Mouse (Mus musculus): ENCODE measurements around the gene Ntm. TPM values are rescaled to one million over a fixed set of nuclear protein-coding genes. Genes with fewer than 3 reads are reported as not detected.

Gene Ntm
- total and polyA plus RNA-seq, 3 experiments, result 1.6 to 1.9 (median 1.8) TPM

GRCm38 (mm10) chr9:29898406-29899054, 64.4 kb downstream of the Ntm start:
- Histone ChIP-seq H3K79me2 (replicated peaks; ENCODE audit: control insufficient read depth, insufficient read depth, low read length) (no peaks in the 10 kb centered on the region), H3K9ac (ENCODE audit: low read depth, low read length) (no peak overlapping the region), H3K36me3 (ENCODE audit: control insufficient read depth, insufficient read depth, low read length) (no peaks in the 10 kb centered on the region), H3K27me3 (ENCODE audit: control insufficient read depth, insufficient read depth, low read length) (no peaks in the 10 kb centered on the region), H3K27ac (no peak overlapping the region), H3K4me1 (ENCODE audit: control insufficient read depth, insufficient read depth, low read length) (no peaks in the 10 kb centered on the region), H3K4me3 (no peak overlapping the region)
- 79% methylated on average over 9 of the region's 9 CpGs for WGBS
- no peak for DNase-seq
- TF ChIP-seq EP300 (IDR thresholded peaks at IDR 0.05; ENCODE audit: insufficient read depth, low read depth, low read length) (no peak), POLR2A (IDR thresholded peaks at IDR 0.05; ENCODE audit: insufficient read depth, low read depth, low read length) (no peak), CTCF (IDR thresholded peaks at IDR 0.05) (no peak)
- intact Hi-C loops (cut with DNase I), result no loop called here

GRCm38 (mm10) chr9:29897448-29897847, 65.5 kb downstream of the Ntm start:
- Histone ChIP-seq H3K4me3 (no peak overlapping the region), H3K4me1 (ENCODE audit: control insufficient read depth, insufficient read depth, low read length) (no peaks in the 10 kb centered on the region), H3K36me3 (ENCODE audit: control insufficient read depth, insufficient read depth, low read length) (no peaks in the 10 kb centered on the region), H3K79me2 (replicated peaks; ENCODE audit: control insufficient read depth, insufficient read depth, low read length) (no peaks in the 10 kb centered on the region), H3K27ac (no peak overlapping the region), H3K9ac (ENCODE audit: low read depth, low read length) (no peak overlapping the region), H3K27me3 (ENCODE audit: control insufficient read depth, insufficient read depth, low read length) (no peaks in the 10 kb centered on the region)
- DNase-seq, result no peak
- TF ChIP-seq EP300 (IDR thresholded peaks at IDR 0.05; ENCODE audit: insufficient read depth, low read depth, low read length) (no peak), POLR2A (IDR thresholded peaks at IDR 0.05; ENCODE audit: insufficient read depth, low read depth, low read length) (no peak), CTCF (IDR thresholded peaks at IDR 0.05) (no peak)
- 68% methylated on average over 4 of the region's 4 CpGs for WGBS
- intact Hi-C loops (cut with DNase I), result no loop called here

- no peak for DNase-seq
- Histone ChIP-seq H3K4me1 (ENCODE audit: control insufficient read depth, insufficient read depth, low read length) (no peaks in the 10 kb centered on the region), H3K9ac (ENCODE audit: low read depth, low read length) (no peak overlapping the region), H3K27me3 (ENCODE audit: control insufficient read depth, insufficient read depth, low read length) (no peaks in the 10 kb centered on the region), H3K4me3 (no peak overlapping the region), H3K79me2 (replicated peaks; ENCODE audit: control insufficient read depth, insufficient read depth, low read length) (no peaks in the 10 kb centered on the region), H3K36me3 (ENCODE audit: control insufficient read depth, insufficient read depth, low read length) (no peaks in the 10 kb centered on the region), H3K27ac (no peak overlapping the region)
- TF ChIP-seq EP300 (IDR thresholded peaks at IDR 0.05; ENCODE audit: insufficient read depth, low read depth, low read length) (no peak), POLR2A (IDR thresholded peaks at IDR 0.05; ENCODE audit: insufficient read depth, low read depth, low read length) (no peak), CTCF (IDR thresholded peaks at IDR 0.05) (no peak)
- intact Hi-C loops (cut with DNase I), result no loop called here
- 76% methylated on average over 5 of the region's 5 CpGs for WGBS
Observed at GRCm38 (mm10) chr9:29892792-29893191, 70.1 kb downstream of the Ntm start.

GRCm38 (mm10) chr9:29888712-29889111, 74.2 kb downstream of the Ntm start:
- Histone ChIP-seq H3K36me3 (ENCODE audit: control insufficient read depth, insufficient read depth, low read length) (no peaks in the 10 kb centered on the region), H3K4me3 (no peak overlapping the region), H3K9ac (ENCODE audit: low read depth, low read length) (no peak overlapping the region), H3K4me1 (ENCODE audit: control insufficient read depth, insufficient read depth, low read length) (no peaks in the 10 kb centered on the region), H3K79me2 (replicated peaks; ENCODE audit: control insufficient read depth, insufficient read depth, low read length) (no peaks in the 10 kb centered on the region), H3K27me3 (ENCODE audit: control insufficient read depth, insufficient read depth, low read length) (no peaks in the 10 kb centered on the region), H3K27ac (no peak overlapping the region)
- DNase-seq, result no peak
- 73% methylated on average over 3 of the region's 3 CpGs for WGBS
- intact Hi-C loops (cut with DNase I), result no loop called here
- TF ChIP-seq POLR2A (IDR thresholded peaks at IDR 0.05; ENCODE audit: insufficient read depth, low read depth, low read length), result no peak
- TF ChIP-seq CTCF (IDR thresholded peaks at IDR 0.05), result no peak
- no peak for TF ChIP-seq EP300 (IDR thresholded peaks at IDR 0.05; ENCODE audit: insufficient read depth, low read depth, low read length)

GRCm38 (mm10) chr9:29887924-29888323, 75.0 kb downstream of the Ntm start:
- H3K4me1 ChIP-seq (ENCODE audit: control insufficient read depth, insufficient read depth, low read length), result no peaks in the 10 kb centered on the region
- H3K4me3 ChIP-seq, result no peak overlapping the region
- no peak overlapping the region for H3K27ac ChIP-seq
- WGBS, result 64% methylated on average over 5 of the region's 5 CpGs
- no peak for DNase-seq
- intact Hi-C loops (cut with DNase I), result no loop called here
- no peak overlapping the region for H3K9ac ChIP-seq (ENCODE audit: low read depth, low read length)
- no peak for TF ChIP-seq POLR2A (IDR thresholded peaks at IDR 0.05; ENCODE audit: insufficient read depth, low read depth, low read length)
- TF ChIP-seq CTCF (IDR thresholded peaks at IDR 0.05), result no peak
- TF ChIP-seq EP300 (IDR thresholded peaks at IDR 0.05; ENCODE audit: insufficient read depth, low read depth, low read length), result no peak
- no peaks in the 10 kb centered on the region for H3K36me3 ChIP-seq (ENCODE audit: control insufficient read depth, insufficient read depth, low read length)
- H3K79me2 ChIP-seq (replicated peaks; ENCODE audit: control insufficient read depth, insufficient read depth, low read length), result no peaks in the 10 kb centered on the region
- no peaks in the 10 kb centered on the region for H3K27me3 ChIP-seq (ENCODE audit: control insufficient read depth, insufficient read depth, low read length)

- Histone ChIP-seq H3K4me1 (ENCODE audit: control insufficient read depth, insufficient read depth, low read length) (no peaks in the 10 kb centered on the region), H3K36me3 (ENCODE audit: control insufficient read depth, insufficient read depth, low read length) (no peaks in the 10 kb centered on the region), H3K27me3 (ENCODE audit: control insufficient read depth, insufficient read depth, low read length) (no peaks in the 10 kb centered on the region), H3K79me2 (replicated peaks; ENCODE audit: control insufficient read depth, insufficient read depth, low read length) (no peaks in the 10 kb centered on the region), H3K4me3 (no peak overlapping the region), H3K9ac (ENCODE audit: low read depth, low read length) (no peak overlapping the region), H3K27ac (no peak overlapping the region)
- DNase-seq, result no peak
- intact Hi-C loops (cut with DNase I), result no loop called here
- no peak for TF ChIP-seq CTCF (IDR thresholded peaks at IDR 0.05)
- TF ChIP-seq EP300 (IDR thresholded peaks at IDR 0.05; ENCODE audit: insufficient read depth, low read depth, low read length), result no peak
- no peak for TF ChIP-seq POLR2A (IDR thresholded peaks at IDR 0.05; ENCODE audit: insufficient read depth, low read depth, low read length)
- 77% methylated on average over 3 of the region's 3 CpGs for WGBS
Observed at GRCm38 (mm10) chr9:29884062-29884461, 78.9 kb downstream of the Ntm start.

Data from heart, adult 2 months (tissue).